Mouse (Mus musculus) ovary, adult 2 months (tissue): ENCODE measurements around the gene Gm14412. TPM values are rescaled to one million over a fixed set of nuclear protein-coding genes. Genes with fewer than 3 reads are reported as not detected.

Source experiments
- polyA plus RNA-seq: library from polyadenylated mRNA; depleted of rRNA; stranded (reverse); fragments of >200 nt; gene quantifications from 2 replicates; pipeline ENCODE4 v1.2.3, GENCODE M21; 2012; rRNA removed

The Gm14412 gene
- polyA plus RNA-seq = not detected in 2 replicates

DNA sequence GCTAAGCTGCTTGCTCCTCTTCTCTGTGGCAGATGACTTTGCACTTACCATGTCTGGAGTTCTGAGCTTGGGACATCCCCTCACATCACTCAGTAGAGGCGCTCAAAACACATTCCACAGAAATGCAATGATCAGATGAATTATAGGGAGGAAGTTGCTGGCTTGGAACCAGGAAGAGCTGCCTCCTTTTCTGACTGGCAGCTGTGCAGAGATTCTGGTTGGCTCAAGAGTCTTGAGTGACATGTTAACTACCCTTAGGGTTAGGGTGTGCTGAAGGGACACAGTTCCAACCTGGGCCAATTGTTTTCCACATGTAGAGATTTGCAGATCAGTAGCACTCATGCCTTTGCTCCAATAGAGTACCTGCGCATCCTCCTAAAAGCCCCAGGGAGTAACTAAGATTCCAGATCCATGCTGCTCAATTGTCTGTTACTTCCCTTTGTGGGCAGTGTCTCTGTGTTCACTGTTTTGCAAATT is at the start of gene Gm14412:
Gene Gm14412 (minus strand): TSS at position 51 of the 477 bp plus-strand sequence.

DNA sequence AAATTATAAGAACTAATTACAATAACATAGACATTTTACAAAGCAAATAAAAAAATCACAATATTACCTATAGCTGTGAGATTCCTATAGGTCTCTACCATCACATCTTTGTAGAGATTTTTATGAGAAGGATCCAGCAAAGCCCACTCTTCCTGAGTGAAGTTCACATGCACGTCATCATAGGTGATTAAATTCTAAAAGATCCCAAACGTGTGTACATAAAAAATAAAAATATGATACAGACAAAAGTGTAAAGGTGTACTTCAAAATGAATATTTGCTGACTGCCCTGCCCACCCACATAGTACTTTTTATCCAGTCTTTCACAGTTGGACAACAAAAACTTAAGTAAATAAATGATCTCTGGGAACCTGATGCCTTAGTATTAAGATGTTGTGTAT is 57.2 kb downstream of the Gm14412 start, which contains the start of gene Gm14409:
Gene Gm14409 (minus strand): TSS at position 101 of the 400 bp plus-strand sequence.

Other genes with a start within 250 kb of the Gm14412 start
- gene Gm14401, start 250.0 kb downstream of the Gm14412 start, polyA plus RNA-seq = not detected in 2 replicates
- 2.0 and 2.4 TPM in 2 replicates for gene Gm14410, start 117.9 kb downstream of the Gm14412 start, polyA plus RNA-seq
- gene Gm14409, start 57.3 kb downstream of the Gm14412 start, polyA plus RNA-seq = not detected in 2 replicates
- 0.47 and 0.85 TPM in 2 replicates for gene Gm14418, start 74.0 kb upstream of the Gm14412 start, polyA plus RNA-seq
- gene Zfp970, start 140.4 kb upstream of the Gm14412 start, polyA plus RNA-seq = 4.2 and 5.1 TPM in 2 replicates
- gene Gm14403, start 173.9 kb upstream of the Gm14412 start, polyA plus RNA-seq = 0.50 and 0.82 TPM in 2 replicates